Mouse (Mus musculus): ENCODE results near the gene 9130213A22Rik. TPM values are rescaled to one million over a fixed set of nuclear protein-coding genes. Genes with fewer than 3 reads are reported as not detected.

9130213A22Rik gene
- total and polyA plus RNA-seq, 3 experiments: 0.08 to 0.26 TPM; not detected in 1

DNA sequence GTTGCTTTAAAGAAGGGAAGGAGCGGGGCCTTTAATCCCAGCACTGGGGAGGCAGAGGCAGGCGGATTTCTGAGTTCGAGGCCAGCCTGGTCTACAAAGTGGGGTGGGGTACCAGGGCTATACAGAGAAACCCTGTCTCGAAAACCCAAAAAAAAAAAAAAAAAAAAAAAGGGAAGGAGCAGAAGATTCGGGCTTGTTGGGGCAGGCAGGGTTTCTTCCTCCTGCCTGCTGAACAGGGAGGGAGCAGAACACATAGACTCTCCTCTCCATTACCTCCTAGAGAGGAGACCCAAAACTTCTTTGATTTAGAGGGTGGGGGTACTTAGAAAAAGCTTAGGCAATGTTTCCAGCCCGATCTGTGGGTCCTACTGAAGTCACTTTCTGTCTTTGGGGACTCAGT is 13.0 kb upstream of the 9130213A22Rik start:
- DNase-seq (ENCODE audit: low read depth, low spot score): no peak
- Histone ChIP-seq H3K27me3 (ENCODE audit: control insufficient read depth in 1 of 2, insufficient read depth in 2 of 2, low read length in 2 of 2) (peaks cover 15 to 35% of the 10 kb centered on the region in 2 experiments), H3K4me3 (ENCODE audit: control insufficient read depth in 1 of 2, insufficient read depth in 1 of 2, low read depth in 2 of 2, low read length in 2 of 2) (no peak overlapping the region), H3K4me1 (ENCODE audit: control insufficient read depth in 1 of 2, insufficient read depth in 2 of 2, low read length in 2 of 2) (peaks cover 2 to 13% of the 10 kb centered on the region in 2 experiments; a peak in 3 of 4 replicates), H3K36me3 (ENCODE audit: control insufficient read depth in 1 of 2, insufficient read depth in 2 of 2, low read length in 2 of 2) (no peaks in the 10 kb centered on the region), H3K9ac (ENCODE audit: control insufficient read depth, low read depth, low read length, poor library complexity, severe bottlenecking) (no peak overlapping the region), H3K79me2 (ENCODE audit: control insufficient read depth, insufficient read depth, low read length, poor library complexity) (no peaks in the 10 kb centered on the region), H3K27ac (ENCODE audit: control insufficient read depth, low read depth, low read length) (no peak overlapping the region), H3K9me3 (replicated peaks; ENCODE audit: insufficient read depth, low read length) (no peaks in the 10 kb centered on the region)
- TF ChIP-seq ZNF384 (IDR thresholded peaks at IDR 0.05; ENCODE audit: low read depth, low read length): peak; percentile 72
- no peak for TF ChIP-seq ETS1 (IDR thresholded peaks at IDR 0.05; ENCODE audit: low read depth, low read length)

DNA sequence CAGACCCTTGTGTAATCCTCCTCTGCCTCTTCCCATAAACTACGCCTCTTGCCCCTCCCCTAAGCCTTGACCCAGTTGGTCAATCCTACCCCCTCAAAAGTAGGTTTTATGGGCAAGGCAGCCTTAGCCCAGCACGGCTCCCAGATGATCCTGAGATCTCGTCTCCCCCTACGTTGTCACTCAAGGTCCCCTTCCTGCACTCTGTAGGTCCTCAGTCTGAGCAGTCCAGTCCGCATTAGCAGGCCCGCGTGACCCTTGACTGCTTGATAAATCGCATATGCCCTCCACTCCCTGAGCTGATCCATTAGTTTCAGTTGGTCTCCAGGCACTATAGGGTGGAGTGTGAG is 12.2 kb upstream of the 9130213A22Rik start:
- DNase-seq (ENCODE audit: low read depth, low spot score): no peak
- Histone ChIP-seq H3K79me2 (ENCODE audit: control insufficient read depth, insufficient read depth, low read length, poor library complexity) (no peaks in the 10 kb centered on the region), H3K36me3 (ENCODE audit: control insufficient read depth in 1 of 2, insufficient read depth in 2 of 2, low read length in 2 of 2) (no peaks in the 10 kb centered on the region), H3K27ac (ENCODE audit: control insufficient read depth, low read depth, low read length) (no peak overlapping the region), H3K9ac (ENCODE audit: control insufficient read depth, low read depth, low read length, poor library complexity, severe bottlenecking) (no peak overlapping the region), H3K9me3 (replicated peaks; ENCODE audit: insufficient read depth, low read length) (no peaks in the 10 kb centered on the region), H3K4me1 (ENCODE audit: control insufficient read depth in 1 of 2, insufficient read depth in 2 of 2, low read length in 2 of 2) (peaks cover 2 to 13% of the 10 kb centered on the region in 2 experiments; a peak in 3 of 4 replicates), H3K27me3 (ENCODE audit: control insufficient read depth in 1 of 2, insufficient read depth in 2 of 2, low read length in 2 of 2) (peaks cover 10 to 27% of the 10 kb centered on the region in 2 experiments), H3K4me3 (ENCODE audit: control insufficient read depth in 1 of 2, insufficient read depth in 1 of 2, low read depth in 2 of 2, low read length in 2 of 2) (peak overlapping the region in 1 of 2 experiments; percentile 32; a peak in 1 of 4 replicates)
- TF ChIP-seq TCF12 (IDR thresholded peaks at IDR 0.05; ENCODE audit: low read depth, low read length): no peak
- no peak for TF ChIP-seq GATA1 (IDR thresholded peaks at IDR 0.05; ENCODE audit: low read depth, low read length)
- TF ChIP-seq E2F4 (IDR thresholded peaks at IDR 0.05; ENCODE audit: borderline replicate concordance, low read depth, low read length): no peak
- no peak for TF ChIP-seq HCFC1 (IDR thresholded peaks at IDR 0.05; ENCODE audit: low read depth, low read length)
- no peak for TF ChIP-seq CHD1 (IDR thresholded peaks at IDR 0.05; ENCODE audit: low read depth, low read length)
- TF ChIP-seq USF1 (IDR thresholded peaks at IDR 0.05; ENCODE audit: low read depth, low read length): no peak
- TF ChIP-seq MAZ (IDR thresholded peaks at IDR 0.05; ENCODE audit: low read depth, low read length): no peak
- no peak for TF ChIP-seq SIN3A (IDR thresholded peaks at IDR 0.05; ENCODE audit: low read length)
- TF ChIP-seq CHD2 (IDR thresholded peaks at IDR 0.05; ENCODE audit: low read length): no peak
- no peak for TF ChIP-seq UBTF (IDR thresholded peaks at IDR 0.05; ENCODE audit: borderline replicate concordance, insufficient read depth, low read depth, low read length)
- no peak for TF ChIP-seq NELFE (IDR thresholded peaks at IDR 0.05; ENCODE audit: low read depth, low read length)
- TF ChIP-seq MEF2A (IDR thresholded peaks at IDR 0.05; ENCODE audit: extremely low read depth, insufficient replicate concordance, low read depth, low read length, poor library complexity, severe bottlenecking): no peak
- no peak for TF ChIP-seq ETS1 (IDR thresholded peaks at IDR 0.05; ENCODE audit: low read depth, low read length)
- TF ChIP-seq MAX (IDR thresholded peaks at IDR 0.05; ENCODE audit: low read length): no peak
- no peak for TF ChIP-seq MXI1 (IDR thresholded peaks at IDR 0.05; ENCODE audit: low read depth, low read length)
- no peak for TF ChIP-seq ELF1 (IDR thresholded peaks at IDR 0.05; ENCODE audit: low read depth, low read length)

Measured in MEL (cell line).